Mouse (Mus musculus) embryonic facial prominence, embryonic 11.5 days (tissue): Measurements from ENCODE around the gene Polr2i. TPM values are rescaled to one million over a fixed set of nuclear protein-coding genes. Genes with fewer than 3 reads are reported as not detected.

Experiments
- ATAC-seq: fragments of 200-750 bp; cut with Nextera tagmentation; replicated peaks from 2 replicates; pipeline ENCODE4 v1.8.0; 2017; ENCODE audit warnings: low read depth; ENCODE audit not compliant: insufficient number of reproducible peaks, low FRiP score, low TSS enrichment
- DNase-seq: peaks from one replicate; pipeline ENCODE4 v3.0.0-alpha.2; 2015; ENCODE audit warnings: low spot score
- H3K27ac ChIP-seq: fragments of 300-500 bp; sonication (generic); replicated peaks from 2 replicates; pipeline ENCODE4 v1.5.1; 2014; ENCODE audit warnings: mild to moderate bottlenecking, low read depth, low read length, control low read depth
- H3K27me3 ChIP-seq: fragments of 300-500 bp; sonication (generic); 2 replicates; pipeline ENCODE4 v1.6.1; 2014; ENCODE audit warnings: mild to moderate bottlenecking, low read length, moderate library complexity, mixed read lengths; ENCODE audit not compliant: control insufficient read depth, insufficient read depth
- H3K36me3 ChIP-seq: fragments of 300-500 bp; sonication (generic); replicated peaks from 2 replicates; pipeline ENCODE4 v1.6.1; 2014; ENCODE audit warnings: low read depth, mild to moderate bottlenecking, low read length, moderate library complexity, mixed read lengths; ENCODE audit not compliant: control insufficient read depth, insufficient read depth
- H3K4me1 ChIP-seq: fragments of 300-500 bp; sonication (generic); 2 replicates; pipeline ENCODE4 v1.6.1; 2014; ENCODE audit warnings: low read length, mixed read lengths; ENCODE audit not compliant: control insufficient read depth, insufficient read depth
- H3K4me2 ChIP-seq: fragments of 300-500 bp; sonication (generic); 2 replicates; pipeline ENCODE4 v1.6.1; 2014; ENCODE audit warnings: low read depth, mild to moderate bottlenecking, control low read depth, low read length, moderate library complexity
- H3K4me3 ChIP-seq: fragments of 300-500 bp; sonication (generic); 2 replicates; pipeline ENCODE4 v1.5.1; 2014; ENCODE audit warnings: low read depth, low read length, control low read depth
- H3K9ac ChIP-seq: fragments of 300-500 bp; sonication (generic); replicated peaks from 2 replicates; pipeline ENCODE4 v1.6.1; 2014; ENCODE audit warnings: mild to moderate bottlenecking, control low read depth, low read length
- H3K9me3 ChIP-seq: fragments of 300-500 bp; sonication (generic); replicated peaks from 2 replicates; pipeline ENCODE4 v1.6.1; 2016; ENCODE audit warnings: mild to moderate bottlenecking, low read length, inconsistent platforms, mixed read lengths; ENCODE audit not compliant: control insufficient read depth
- WGBS: fragments of 180-500 bp; shearing (Covaris S2); extraction: QIAGEN DNeasy Blood & Tissue Kit; methylation state at CpG from one replicate; pipeline ENCODE4 v1.1.7; 2014; 5-methylcytosine and 5-hydroxymethylcytosine counted together
- polyA plus RNA-seq: library from polyadenylated mRNA; unstranded; fragments of >200 nt; fragmentation: Nextera tagmentation; extraction: Ambion mirVana; gene quantifications from 2 replicates; pipeline ENCODE4 v1.2.1, GENCODE M21; 2014

Gene Polr2i
- polyA plus RNA-seq, 1 experiment from 2014 or later: 166 TPM

DNA sequence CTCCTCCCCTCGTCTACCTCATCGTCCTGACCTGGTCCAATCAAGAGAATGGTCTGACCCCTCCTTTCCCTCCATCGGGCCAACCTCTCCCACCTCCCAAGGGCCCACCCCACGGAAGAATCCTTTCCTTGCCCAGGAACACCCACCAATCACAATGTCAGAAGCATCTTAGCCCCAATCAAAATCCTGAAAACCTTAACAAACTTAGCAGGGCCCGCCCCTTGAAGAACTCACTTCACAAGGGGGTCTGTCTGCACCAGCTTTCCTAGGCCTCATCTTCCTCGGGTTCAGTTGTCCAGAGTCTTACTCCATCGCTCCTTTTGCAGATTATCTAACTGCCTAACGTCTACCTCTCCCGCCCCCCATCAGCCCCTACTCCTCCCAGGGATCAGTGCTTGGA is 38.7 kb upstream of the Polr2i start:
- peaks cover 3% of the 10 kb centered on the region for H3K4me1 ChIP-seq
- H3K27ac ChIP-seq: no peak overlapping the region
- H3K4me2 ChIP-seq: peak overlapping the region; percentile 77
- ATAC-seq (no peak; the same call in 1 of the 2 replicates), DNase-seq (peak; percentile 48)
- no peaks in the 10 kb centered on the region for H3K9me3 ChIP-seq
- H3K27me3 ChIP-seq: no peaks in the 10 kb centered on the region
- WGBS: 16% methylated on average over 9 of the region's 9 CpGs
- peak overlapping the region; percentile 68 for H3K4me3 ChIP-seq
- no peaks in the 10 kb centered on the region; the same call in 1 of the 2 replicates for H3K36me3 ChIP-seq
- peak overlapping the region; percentile 65 for H3K9ac ChIP-seq

DNA sequence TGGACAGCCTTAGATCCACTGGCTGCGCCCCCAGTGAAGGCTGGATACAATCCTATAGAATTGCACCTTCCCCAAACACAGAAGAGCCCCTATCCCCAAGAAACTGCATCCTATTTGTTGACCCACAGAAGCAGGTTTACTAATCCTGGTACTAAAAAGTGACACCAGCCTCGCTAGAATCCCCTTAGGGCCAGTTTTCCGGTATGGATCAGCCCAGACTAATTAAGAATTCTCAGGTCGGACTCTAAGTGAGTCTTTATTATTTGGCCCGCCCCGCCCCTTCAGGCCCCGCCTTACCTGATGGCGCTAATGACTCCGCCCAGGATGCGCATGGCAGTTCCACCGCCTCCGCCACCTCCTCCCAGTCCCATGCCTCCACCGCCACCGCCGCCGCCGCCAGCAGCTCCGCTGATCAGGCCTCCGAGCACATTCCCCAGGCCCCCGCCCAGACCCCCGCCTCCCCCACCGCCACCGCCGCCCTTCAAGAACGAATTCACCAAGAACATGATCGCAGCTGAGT is 38.1 kb upstream of the Polr2i start:
- H3K4me3 ChIP-seq: peak overlapping the region; percentile 68
- peak overlapping the region; percentile 65 for H3K9ac ChIP-seq
- H3K9me3 ChIP-seq: no peaks in the 10 kb centered on the region
- DNase-seq (peak; percentile 80), ATAC-seq (peak; percentile 35)
- peak overlapping the region; percentile 77 for H3K4me2 ChIP-seq
- no peak overlapping the region for H3K27ac ChIP-seq
- H3K27me3 ChIP-seq: no peaks in the 10 kb centered on the region
- peaks cover 3% of the 10 kb centered on the region for H3K4me1 ChIP-seq
- no peaks in the 10 kb centered on the region; the same call in 1 of the 2 replicates for H3K36me3 ChIP-seq
- 2% methylated on average over 26 of the region's 26 CpGs for WGBS

DNA sequence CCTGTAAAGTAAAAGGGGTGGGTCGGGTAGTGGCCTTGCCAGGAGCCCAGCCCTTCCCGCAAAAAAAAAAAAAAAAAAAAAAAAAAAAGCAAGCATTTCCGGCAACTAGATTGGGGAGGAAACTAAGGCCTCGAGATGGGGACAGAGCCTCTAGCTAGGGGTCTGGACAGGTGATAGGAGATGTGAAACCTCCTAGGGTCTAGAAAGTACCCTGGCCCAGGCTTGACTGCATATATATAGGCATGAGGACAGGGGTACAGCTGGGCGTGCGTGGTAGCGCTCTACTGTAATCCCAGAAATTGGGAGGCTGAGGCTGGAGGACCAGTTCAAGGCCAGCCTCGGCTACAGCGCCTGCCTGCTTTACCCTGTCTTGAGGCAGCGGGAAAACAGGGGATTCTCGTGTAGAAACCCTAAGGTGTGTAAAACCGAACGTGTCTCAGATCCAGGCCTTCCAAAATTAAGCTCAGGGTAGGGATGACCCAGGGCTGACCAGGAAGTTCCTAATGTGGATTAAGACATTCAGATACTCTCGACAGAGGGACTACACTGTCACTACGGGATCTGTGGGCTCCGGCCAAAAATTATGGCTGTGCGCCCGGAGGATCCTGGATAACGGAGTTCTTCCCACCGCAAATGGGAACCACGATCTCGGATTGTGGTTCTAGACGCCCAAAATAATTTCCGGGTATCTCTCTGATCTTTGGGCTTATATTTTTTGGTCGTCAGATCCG is 37.5 kb upstream of the Polr2i start:
- Histone ChIP-seq H3K9me3 (no peaks in the 10 kb centered on the region), H3K36me3 (no peaks in the 10 kb centered on the region; the same call in 1 of the 2 replicates), H3K4me1 (peaks cover 3% of the 10 kb centered on the region), H3K9ac (peak overlapping the region; percentile 65), H3K4me3 (peak overlapping the region; percentile 68), H3K27me3 (no peaks in the 10 kb centered on the region), H3K27ac (peak overlapping the region; percentile 44; the same call in 1 of the 2 replicates), H3K4me2 (peak overlapping the region; percentile 77)
- WGBS: 1% methylated on average over 26 of the region's 26 CpGs
- peak; percentile 9; the same call in 1 of the 2 replicates for ATAC-seq
- DNase-seq: peak; percentile 10

DNA sequence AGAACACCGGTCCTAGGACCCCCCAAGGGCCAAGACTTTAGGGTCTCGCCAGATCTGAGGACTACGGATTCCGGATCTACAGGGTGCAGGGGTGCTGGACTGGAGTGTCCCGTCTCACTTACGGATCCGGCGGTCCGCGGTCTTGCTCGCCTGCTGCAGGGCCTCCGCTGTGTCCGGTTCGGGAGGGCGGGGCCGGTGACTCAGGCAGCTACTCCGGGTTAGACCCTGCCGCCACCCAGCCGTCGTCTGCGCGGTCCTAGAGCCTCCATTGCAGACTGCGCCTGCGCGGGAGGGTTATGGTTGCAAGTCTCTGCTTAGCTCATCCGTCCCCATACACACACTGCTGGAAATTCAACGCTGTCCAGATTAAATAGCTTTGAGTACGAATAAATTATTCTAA is 36.9 kb upstream of the Polr2i start:
- DNase-seq (peak; percentile 97), ATAC-seq (peak; percentile 84)
- H3K27ac ChIP-seq: no peak overlapping the region

DNA sequence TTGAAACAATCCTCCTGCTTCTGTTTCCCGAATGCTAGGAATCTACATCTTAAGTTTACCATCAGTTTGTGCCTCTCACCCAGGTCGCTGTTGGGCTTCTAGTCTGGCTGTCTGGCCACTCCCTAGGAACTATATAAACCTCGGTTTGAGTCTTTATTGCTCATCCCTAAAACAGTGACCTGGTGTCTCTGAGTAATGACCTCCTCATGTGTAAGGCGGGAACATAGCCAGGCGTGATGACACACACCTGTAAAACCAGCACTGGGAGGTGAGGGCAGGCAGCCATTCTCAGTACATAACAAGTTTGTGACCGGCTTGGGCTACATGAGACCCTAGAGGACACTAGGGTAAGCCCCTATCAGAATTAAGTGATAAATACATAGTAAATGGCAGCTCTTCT is 36.3 kb upstream of the Polr2i start:
- no peak for DNase-seq
- Histone ChIP-seq H3K4me1 (peaks cover 3% of the 10 kb centered on the region), H3K4me3 (no peak overlapping the region), H3K9me3 (no peaks in the 10 kb centered on the region), H3K4me2 (no peak overlapping the region), H3K27me3 (no peaks in the 10 kb centered on the region), H3K36me3 (no peaks in the 10 kb centered on the region; the same call in 1 of the 2 replicates), H3K9ac (no peak overlapping the region; the same call in 1 of the 2 replicates), H3K27ac (no peak overlapping the region)
- WGBS: 67% methylated on average over 6 of the region's 6 CpGs
- no peak for ATAC-seq

More for the DNA sequence above, 36.9 kb upstream of the Polr2i start:
- Histone ChIP-seq H3K9ac (peak overlapping the region; percentile 65), H3K36me3 (no peaks in the 10 kb centered on the region; the same call in 1 of the 2 replicates), H3K4me1 (peaks cover 3% of the 10 kb centered on the region), H3K9me3 (no peaks in the 10 kb centered on the region), H3K27me3 (no peaks in the 10 kb centered on the region), H3K4me3 (peak overlapping the region; percentile 68), H3K4me2 (peak overlapping the region; percentile 77)
- 0% methylated on average over 28 of the region's 28 CpGs for WGBS

DNA sequence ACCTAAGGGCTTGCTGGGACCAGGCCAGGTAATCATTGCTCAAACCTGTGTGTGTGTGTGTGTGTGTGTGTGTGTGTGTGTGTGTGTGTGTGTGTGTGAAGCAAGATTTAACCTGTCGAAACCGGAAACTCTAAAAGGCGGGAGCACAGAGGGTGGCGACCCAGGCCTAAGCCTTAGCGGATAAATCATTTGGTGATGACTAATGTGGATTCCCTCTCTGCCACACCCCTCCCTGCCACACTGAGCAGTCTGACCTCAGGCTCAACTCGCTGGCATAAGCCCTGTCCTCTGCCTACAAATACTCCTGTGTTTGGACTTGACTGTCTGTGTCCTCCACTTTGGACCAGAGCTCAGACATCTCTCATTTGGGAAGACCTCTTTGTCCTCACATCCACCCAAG is 35.6 kb upstream of the Polr2i start:
- WGBS: 84% methylated on average over 6 of the region's 6 CpGs
- Histone ChIP-seq H3K4me1 (peaks cover 3% of the 10 kb centered on the region), H3K4me2 (no peak overlapping the region), H3K9me3 (no peaks in the 10 kb centered on the region), H3K9ac (no peak overlapping the region), H3K36me3 (no peaks in the 10 kb centered on the region; the same call in 1 of the 2 replicates), H3K4me3 (no peak overlapping the region), H3K27ac (no peak overlapping the region), H3K27me3 (no peaks in the 10 kb centered on the region)
- DNase-seq: no peak
- ATAC-seq: no peak

DNA sequence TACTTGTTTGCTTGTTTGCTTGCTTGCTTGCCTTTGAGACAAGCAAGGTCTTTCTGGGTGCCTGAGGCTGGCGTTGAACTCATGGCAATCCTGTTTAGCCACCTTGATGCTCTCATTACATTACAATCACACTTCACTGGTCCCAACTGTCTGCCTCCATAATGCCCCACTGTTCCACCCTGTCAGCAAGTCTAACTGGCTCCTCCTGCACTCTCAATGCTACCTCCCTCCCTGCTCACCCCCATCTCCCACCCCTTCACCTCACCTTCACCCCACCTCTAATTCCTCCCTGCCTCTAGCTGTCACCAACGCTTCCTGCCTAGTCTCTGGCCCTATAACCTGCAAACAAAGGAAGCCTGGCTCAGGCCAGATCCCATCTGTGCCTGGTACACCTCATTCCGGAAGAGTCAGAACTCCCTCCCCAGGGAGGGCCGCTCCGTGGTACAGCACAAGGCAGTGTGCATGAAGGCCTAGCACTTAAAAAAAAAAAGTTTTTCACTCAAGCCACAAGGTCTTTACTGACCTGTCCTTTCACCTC is 34.1 kb upstream of the Polr2i start:
- H3K27ac ChIP-seq: no peak overlapping the region

DNA sequence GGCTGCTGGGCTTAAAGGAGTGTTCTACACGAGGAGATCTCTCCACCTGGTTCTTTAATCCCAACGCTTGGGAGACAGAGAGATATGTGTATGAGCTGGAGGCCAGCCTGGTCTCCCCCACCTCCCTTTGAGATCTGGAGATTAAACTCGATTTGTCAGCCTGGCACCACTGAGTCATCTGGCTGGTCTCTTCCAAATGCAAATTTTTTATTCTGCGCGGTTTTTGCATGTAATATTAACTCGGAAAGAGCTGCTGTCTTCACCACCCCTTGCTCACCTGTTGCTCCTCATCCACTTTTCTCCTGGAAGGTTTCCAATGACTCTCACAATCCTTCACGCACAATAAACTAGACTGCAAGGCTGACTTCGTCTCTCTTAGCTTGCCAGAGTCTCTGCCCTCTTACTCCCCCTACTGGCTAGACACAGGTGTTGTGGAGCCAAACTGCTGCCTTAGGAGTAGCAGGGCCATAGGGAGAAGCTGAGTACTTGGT is 33.2 kb upstream of the Polr2i start, which contains the start of gene Capns1:
TSS of gene Capns1 (minus strand) at position 331 of the 491 bp plus-strand sequence.
- 6% methylated on average over 8 of the region's 8 CpGs for WGBS
- no peaks in the 10 kb centered on the region for H3K36me3 ChIP-seq
- H3K27ac ChIP-seq: no peak within 1 kb of the TSS
- DNase-seq: peak; percentile 92
- ATAC-seq: no peak
- H3K9ac ChIP-seq: no peak within 1 kb of the TSS
- no peaks in the 10 kb centered on the region; the same call in 1 of the 2 replicates for H3K4me1 ChIP-seq
- no peaks in the 10 kb centered on the region for H3K9me3 ChIP-seq
- no peak within 1 kb of the TSS for H3K4me3 ChIP-seq
- no peak within 1 kb of the TSS for H3K4me2 ChIP-seq
- H3K27me3 ChIP-seq: no peaks in the 10 kb centered on the region

More for the DNA sequence above, 34.1 kb upstream of the Polr2i start:
- no peak for ATAC-seq
- H3K36me3 ChIP-seq: no peaks in the 10 kb centered on the region
- no peaks in the 10 kb centered on the region for H3K27me3 ChIP-seq
- H3K9ac ChIP-seq: no peak overlapping the region
- H3K4me1 ChIP-seq: peaks cover 3% of the 10 kb centered on the region
- WGBS: 61% methylated on average over 5 of the region's 5 CpGs
- no peak overlapping the region for H3K4me2 ChIP-seq
- no peak for DNase-seq
- H3K4me3 ChIP-seq: no peak overlapping the region
- H3K9me3 ChIP-seq: no peaks in the 10 kb centered on the region
